Mouse (Mus musculus) hindbrain, embryonic 14.5 days (tissue): Measurements from ENCODE around the gene Rnf114. TPM values are rescaled to one million over a fixed set of nuclear protein-coding genes. Genes with fewer than 3 reads are reported as not detected.
A peak's percentile ranks its signal among the peaks of the same experiment; 100 is the strongest.

Experiments
- ATAC-seq: fragments of 200-750 bp; cut with Nextera tagmentation; 2 replicates; pipeline ENCODE4 v1.8.0; 2017; ENCODE audit warnings: moderate number of reproducible peaks, mild to moderate bottlenecking, moderate TSS enrichment, moderate library complexity; ENCODE audit not compliant: low FRiP score
- DNase-seq: peaks from one replicate; pipeline ENCODE4 v3.0.0-alpha.2; 2015; ENCODE audit warnings: low spot score
- H3K27ac ChIP-seq: fragments of 300-500 bp; sonication (generic); 2 replicates; pipeline ENCODE4 v1.5.1; 2014; ENCODE audit warnings: mild to moderate bottlenecking, moderate library complexity
- H3K27me3 ChIP-seq: fragments of 300-500 bp; sonication (generic); 2 replicates; pipeline ENCODE4 v1.6.1; 2014; ENCODE audit warnings: mild to moderate bottlenecking, low read length, mixed read lengths; ENCODE audit not compliant: control insufficient read depth, insufficient read depth
- H3K36me3 ChIP-seq: fragments of 300-500 bp; sonication (generic); replicated peaks from 2 replicates; pipeline ENCODE4 v1.6.1; 2014; ENCODE audit not compliant: control insufficient read depth, insufficient read depth
- H3K4me1 ChIP-seq: fragments of 300-500 bp; sonication (generic); replicated peaks from 2 replicates; pipeline ENCODE4 v1.6.1; 2014; ENCODE audit warnings: antibody characterized with exemption, low read length, mixed read lengths; ENCODE audit not compliant: control insufficient read depth, insufficient read depth
- H3K4me2 ChIP-seq: fragments of 300-500 bp; sonication (generic); replicated peaks from 2 replicates; pipeline ENCODE4 v1.6.1; 2014; ENCODE audit warnings: mild to moderate bottlenecking, moderate library complexity
- H3K4me3 ChIP-seq: fragments of 300-500 bp; sonication (generic); replicated peaks from 2 replicates; pipeline ENCODE4 v1.5.1; 2014; ENCODE audit warnings: mild to moderate bottlenecking, low read length
- H3K9ac ChIP-seq: fragments of 300-500 bp; sonication (generic); 2 replicates; pipeline ENCODE4 v1.6.1; 2014
- H3K9me3 ChIP-seq: fragments of 300-500 bp; sonication (generic); 2 replicates; pipeline ENCODE4 v1.6.1; 2016; ENCODE audit warnings: low read length; ENCODE audit not compliant: control insufficient read depth
- WGBS: fragments of 180-500 bp; shearing (Covaris S2); extraction: QIAGEN DNeasy Blood & Tissue Kit; methylation state at CpG from one replicate; pipeline ENCODE4 v1.1.7; 2014; 5-methylcytosine and 5-hydroxymethylcytosine counted together
- polyA plus RNA-seq: library from polyadenylated mRNA; unstranded; fragments of >200 nt; fragmentation: Nextera tagmentation; extraction: Ambion mirVana; gene quantifications from 2 replicates; pipeline ENCODE4 v1.2.1, GENCODE M21; 2014

The Rnf114 gene
- polyA plus RNA-seq, 1 experiment from 2014 or later = 110 TPM

GRCm38 (mm10) chr2:167540477-167541110 lies 48.1 kb downstream of the Rnf114 start:
- Histone ChIP-seq H3K27ac (no peak overlapping the region), H3K36me3 (no peaks in the 10 kb centered on the region), H3K9ac (peak overlapping the region; percentile 32; the same call in 1 of the 2 replicates), H3K27me3 (peaks cover 50% of the 10 kb centered on the region), H3K4me3 (peak overlapping the region; percentile 44), H3K9me3 (no peaks in the 10 kb centered on the region), H3K4me2 (peak overlapping the region; percentile 17), H3K4me1 (peaks cover 17% of the 10 kb centered on the region)
- WGBS = 13% methylated on average over 12 of the region's 12 CpGs
- ATAC-seq (no peak), DNase-seq (no peak)

GRCm38 (mm10) chr2:167541324-167541723 lies 48.9 kb downstream of the Rnf114 start:
- H3K9me3 ChIP-seq = no peaks in the 10 kb centered on the region
- ATAC-seq (no peak), DNase-seq (no peak)
- peak overlapping the region; percentile 17 for H3K4me2 ChIP-seq
- H3K4me3 ChIP-seq = no peak overlapping the region
- no peak overlapping the region for H3K27ac ChIP-seq
- H3K36me3 ChIP-seq = no peaks in the 10 kb centered on the region
- H3K27me3 ChIP-seq = peaks cover 44% of the 10 kb centered on the region
- no peak overlapping the region for H3K9ac ChIP-seq
- WGBS = 19% methylated on average over 6 of the region's 6 CpGs
- peaks cover 17% of the 10 kb centered on the region for H3K4me1 ChIP-seq

GRCm38 (mm10) chr2:167541761-167542160 lies 49.3 kb downstream of the Rnf114 start:
- Histone ChIP-seq H3K36me3 (no peaks in the 10 kb centered on the region), H3K9ac (no peak overlapping the region), H3K27me3 (peaks cover 40% of the 10 kb centered on the region), H3K4me2 (peak overlapping the region; percentile 17; the same call in 1 of the 2 replicates), H3K27ac (no peak overlapping the region), H3K9me3 (no peaks in the 10 kb centered on the region), H3K4me1 (peaks cover 17% of the 10 kb centered on the region), H3K4me3 (no peak overlapping the region)
- DNase-seq (no peak), ATAC-seq (no peak)
- WGBS = 73% methylated on average over 12 of the region's 12 CpGs

GRCm38 (mm10) chr2:167542361-167542760 lies 49.9 kb downstream of the Rnf114 start:
- Histone ChIP-seq H3K27me3 (peaks cover 34% of the 10 kb centered on the region), H3K27ac (no peak overlapping the region), H3K4me2 (no peak overlapping the region), H3K9ac (no peak overlapping the region), H3K36me3 (no peaks in the 10 kb centered on the region), H3K4me1 (peaks cover 15% of the 10 kb centered on the region), H3K4me3 (no peak overlapping the region), H3K9me3 (no peaks in the 10 kb centered on the region)
- WGBS = 79% methylated on average over 4 of the region's 4 CpGs
- ATAC-seq (no peak), DNase-seq (no peak)

- Histone ChIP-seq H3K9me3 (no peaks in the 10 kb centered on the region), H3K9ac (no peak overlapping the region), H3K4me2 (no peak overlapping the region), H3K4me1 (peaks cover 7% of the 10 kb centered on the region), H3K27ac (peak overlapping the region; percentile 61), H3K4me3 (no peak overlapping the region), H3K27me3 (peaks cover 25% of the 10 kb centered on the region), H3K36me3 (no peaks in the 10 kb centered on the region)
- ATAC-seq = no peak
- no peak for DNase-seq
- 34% methylated on average over 16 of the region's 16 CpGs for WGBS
These were observed 50.9 kb downstream of the Rnf114 start for GRCm38 (mm10) chr2:167543121-167544003.

- Histone ChIP-seq H3K4me2 (no peak overlapping the region), H3K27ac (peak overlapping the region; percentile 61), H3K4me3 (no peak overlapping the region), H3K4me1 (peaks cover 7% of the 10 kb centered on the region; the same call in 1 of the 2 replicates), H3K36me3 (no peaks in the 10 kb centered on the region), H3K27me3 (peaks cover 19% of the 10 kb centered on the region), H3K9me3 (no peaks in the 10 kb centered on the region), H3K9ac (no peak overlapping the region)
- DNase-seq (no peak), ATAC-seq (no peak)
- 14% methylated on average over 4 of the region's 4 CpGs for WGBS
These were observed 51.5 kb downstream of the Rnf114 start for GRCm38 (mm10) chr2:167544004-167544356.

- Histone ChIP-seq H3K4me1 (peaks cover 7% of the 10 kb centered on the region; the same call in 1 of the 2 replicates), H3K27ac (0 out of 2 replicates have a peak overlapping the region, but pooled peaks have one; percentile 5), H3K9ac (no peak overlapping the region)
These were observed 52.0 kb downstream of the Rnf114 start for GRCm38 (mm10) chr2:167544456-167544855.

GRCm38 (mm10) chr2:167546447-167547195 lies 54.2 kb downstream of the Rnf114 start:
- Histone ChIP-seq H3K4me2 (no peak overlapping the region), H3K4me1 (peaks cover 7% of the 10 kb centered on the region; the same call in 1 of the 2 replicates), H3K9ac (no peak overlapping the region), H3K27me3 (no peaks in the 10 kb centered on the region), H3K9me3 (no peaks in the 10 kb centered on the region), H3K36me3 (no peaks in the 10 kb centered on the region), H3K4me3 (no peak overlapping the region), H3K27ac (no peak overlapping the region)
- DNase-seq (no peak), ATAC-seq (no peak)
- WGBS = 81% methylated on average over 18 of the region's 18 CpGs

More at GRCm38 (mm10) chr2:167544456-167544855, 52.0 kb downstream of the Rnf114 start:
- Histone ChIP-seq H3K27me3 (peaks cover 15% of the 10 kb centered on the region), H3K9me3 (no peaks in the 10 kb centered on the region), H3K4me3 (no peak overlapping the region), H3K4me2 (no peak overlapping the region), H3K36me3 (no peaks in the 10 kb centered on the region)
- 68% methylated on average over 5 of the region's 5 CpGs for WGBS
- DNase-seq (no peak), ATAC-seq (no peak)

GRCm38 (mm10) chr2:167547444-167547843 lies 55.0 kb downstream of the Rnf114 start:
- WGBS = 76% methylated on average over 8 of the region's 8 CpGs
- Histone ChIP-seq H3K4me2 (no peak overlapping the region), H3K36me3 (no peaks in the 10 kb centered on the region), H3K4me1 (peaks cover 7% of the 10 kb centered on the region; the same call in 1 of the 2 replicates), H3K9me3 (no peaks in the 10 kb centered on the region), H3K4me3 (no peak overlapping the region), H3K27me3 (no peaks in the 10 kb centered on the region), H3K27ac (no peak overlapping the region), H3K9ac (no peak overlapping the region)
- ATAC-seq (no peak), DNase-seq (no peak)
